ENCODE assay signal across 8 mouse cellular contexts in genomic region chr13:101980171-101980835, GRCm38 (mm10).
DNase-seq lines count a peak whose midpoint lies in the region.
"Had no signal": no experiment of that assay in that cellular context is flagged by ENCODE, and none has a peak within 500 bp of the region (broad histone marks: within the 10 kb centered on the region; RNA-seq: fewer than 3 reads in every experiment).

No protein-coding gene starts in this region.

- DNase-seq in heart, adult 8-10 months (ENCODE audit: low spot score), result peak; percentile 44
- no peak for DNase-seq in heart, postnatal 36 days
- peak; percentile 9 for DNase-seq in 416B (ENCODE audit: low read depth)
- DNase-seq in brain, adult 2 months (ENCODE audit: low read depth, low spot score), result peak; percentile 48
- DNase-seq in lung, postnatal 10 days, result peak; percentile 74
- no peak for DNase-seq in cerebellum, postnatal 25 days
- no peak for DNase-seq in ovary, postnatal 14 days (ENCODE audit: low spot score)
- DNase-seq: thymus, postnatal 25 days had no signal

- intact Hi-C loops in heart, postnatal 36 days (cut with DNase I), result no loop called here

Comparison
In these comparisons a context has a peak if more than half of its experiments do, and no peak if none do; other contexts are left out.
1. DNase-seq: peak in heart, adult 8-10 months (single experiment), 416B (single experiment), brain, adult 2 months (single experiment) and lung, postnatal 10 days (single experiment); none in heart, postnatal 36 days (0 of 2), cerebellum, postnatal 25 days (0 of 2) and ovary, postnatal 14 days (single experiment).